Mouse (Mus musculus) activated CD4-positive, CD25-positive, alpha-beta regulatory T cell, adult 9 weeks (primary cell): ENCODE measurements around the gene Gm42421. TPM values are rescaled to one million over a fixed set of nuclear protein-coding genes. Genes with fewer than 3 reads are reported as not detected.

Experiments
- polyA plus RNA-seq: library from polyadenylated mRNA; unstranded; fragments of 100-300 nt; shearing (Covaris generic); gene quantifications from one replicate; pipeline ENCODE4 v1.2.1, GENCODE M21; 2017

Gene Gm42421
- 0.61 TPM for polyA plus RNA-seq

DNA sequence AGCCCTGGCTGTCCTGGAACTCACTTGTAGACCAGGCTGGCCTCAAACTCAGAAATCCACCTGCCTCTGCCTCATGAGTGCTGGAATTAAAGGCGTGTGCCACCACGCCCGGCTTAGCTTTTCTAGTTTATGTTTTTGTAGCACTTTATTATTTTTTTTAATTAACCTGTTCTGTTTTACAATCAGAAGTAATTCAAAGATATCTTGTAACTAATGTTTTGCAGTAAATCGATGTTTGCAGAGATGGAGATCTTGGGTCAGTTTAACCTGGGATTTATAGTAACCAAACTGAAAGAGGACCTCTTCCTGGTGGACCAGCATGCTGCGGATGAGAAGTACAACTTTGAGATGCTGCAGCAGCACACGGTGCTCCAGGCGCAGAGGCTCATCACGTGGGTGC lies at the start of gene Gm42421:
Gm42421 (plus strand) TSS at position 301 of the 400 bp plus-strand sequence.

GRCm38 (mm10) chr5:143897635-143898330 lies 30.2 kb upstream of the Gm42421 start, which contains the start of gene Ankrd61:
Gene Ankrd61, minus strand, starts transcription at chr5:143897685.

DNA sequence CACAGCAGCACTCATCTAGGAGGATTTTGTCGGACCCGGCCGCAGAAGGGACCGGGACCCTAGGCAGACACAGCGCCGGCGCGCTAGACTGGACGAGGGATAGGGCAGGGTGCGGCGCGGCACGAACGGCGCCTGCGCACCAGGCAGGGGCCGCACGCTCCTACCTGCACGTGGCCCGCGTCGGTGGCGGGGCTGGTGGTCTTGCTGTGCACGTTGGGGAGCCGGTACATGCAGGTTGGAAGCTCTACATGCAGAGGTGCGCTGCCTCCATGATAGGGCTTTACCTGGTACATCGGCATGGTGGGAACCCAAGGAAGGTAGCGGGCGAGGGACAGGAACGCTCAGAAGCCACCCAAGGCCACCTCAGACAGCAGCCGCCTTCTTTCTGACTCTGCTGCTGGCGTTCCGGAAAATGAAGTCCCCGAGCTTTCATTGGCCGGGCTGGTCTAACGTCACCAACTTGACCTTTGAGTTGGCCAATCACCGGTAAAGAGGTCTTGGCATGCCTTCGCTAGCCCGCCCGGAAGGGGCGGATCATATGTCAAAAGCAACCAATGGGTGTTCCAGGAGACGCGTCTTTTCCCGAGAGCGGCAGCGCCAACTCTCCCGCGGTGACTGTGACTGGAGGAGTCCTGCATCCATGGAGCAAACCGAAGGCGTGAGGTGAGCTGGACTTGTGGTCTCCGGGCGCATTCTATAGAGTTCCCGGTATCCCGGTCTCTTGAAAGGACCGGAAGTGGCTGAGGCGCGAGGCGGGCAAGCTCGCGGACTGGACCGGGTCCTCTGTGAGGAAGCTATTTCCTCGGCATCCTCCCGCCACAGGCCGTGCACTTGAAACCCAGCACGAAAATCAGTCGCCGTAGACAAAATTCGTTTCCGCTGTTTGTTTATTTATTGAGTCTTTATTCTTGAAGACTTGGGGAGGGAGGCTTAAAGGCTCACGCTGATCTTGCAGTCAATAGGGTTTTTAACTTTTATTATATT lies 18.3 kb upstream of the Gm42421 start, which contains the start of the genes Aimp2 and Pms2:
Aimp2 (minus strand) TSS at position 431 of the 984 bp plus-strand sequence.
Pms2 (plus strand) TSS at position 548 of the 984 bp plus-strand sequence.

DNA sequence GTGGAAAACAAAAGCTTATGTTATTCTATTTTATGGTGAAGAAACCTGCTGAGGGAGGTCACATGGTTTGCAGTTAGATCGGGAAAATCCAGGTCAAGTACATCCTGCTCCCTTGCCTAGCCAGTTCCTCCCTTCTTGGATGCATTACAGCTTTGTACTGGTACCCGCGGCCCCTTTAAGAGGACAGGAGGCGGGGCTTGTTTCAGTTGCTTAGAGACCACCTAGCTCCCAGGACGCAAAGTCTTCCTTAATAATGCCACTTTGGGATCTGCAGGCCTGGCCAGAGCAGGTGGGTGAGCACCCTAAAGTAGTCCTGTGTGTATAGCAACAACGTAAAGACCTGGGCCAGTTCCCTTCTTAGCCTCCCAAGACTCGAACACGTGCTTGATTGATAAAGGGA lies 4.9 kb downstream of the Gm42421 start, which contains the start of gene Rsph10b:
Rsph10b (plus strand) TSS at position 205 of the 400 bp plus-strand sequence.

Other genes starting within 250 kb of the Gm42421 start
- 14.2 TPM for gene Usp42, start 195.9 kb upstream of the Gm42421 start, polyA plus RNA-seq
- gene Eif2ak1, start 110.4 kb upstream of the Gm42421 start, polyA plus RNA-seq: 65.0 TPM
- gene Ankrd61, start 30.5 kb upstream of the Gm42421 start, polyA plus RNA-seq: 0.32 TPM
- gene Aimp2, start 18.3 kb upstream of the Gm42421 start, polyA plus RNA-seq: 56.0 TPM
- 36.7 TPM for gene Pms2, start 18.2 kb upstream of the Gm42421 start, polyA plus RNA-seq
- 0.82 TPM for gene Rsph10b, start 4.9 kb downstream of the Gm42421 start, polyA plus RNA-seq
- gene Ccz1, start 86.7 kb downstream of the Gm42421 start, polyA plus RNA-seq: 54.9 TPM
- gene Ocm, start 98.5 kb downstream of the Gm42421 start, polyA plus RNA-seq: not detected
- 3.6 TPM for gene Lmtk2, start 172.3 kb downstream of the Gm42421 start, polyA plus RNA-seq